Mouse (Mus musculus) adrenal gland, postnatal 10 days (tissue): ENCODE measurements around the gene Pafah2. TPM values are rescaled to one million over a fixed set of nuclear protein-coding genes. Genes with fewer than 3 reads are reported as not detected.

Source experiments
- DNase-seq: peaks from one replicate; pipeline ENCODE4 v3.0.0; 2021; ENCODE audit warnings: mixed read lengths
- total RNA-seq, 2 experiments: library from RNA; stranded (reverse); gene quantifications; 2 replicates each; pipeline ENCODE4 v1.2.3; 2021

Gene Pafah2
- total RNA-seq, 2 experiments from 2014 or later, result 20.8 to 22.1 TPM

- no peak for DNase-seq
Observed at GRCm38 (mm10) chr4:134421971-134422370, 25.9 kb downstream of the Pafah2 start.

DNA sequence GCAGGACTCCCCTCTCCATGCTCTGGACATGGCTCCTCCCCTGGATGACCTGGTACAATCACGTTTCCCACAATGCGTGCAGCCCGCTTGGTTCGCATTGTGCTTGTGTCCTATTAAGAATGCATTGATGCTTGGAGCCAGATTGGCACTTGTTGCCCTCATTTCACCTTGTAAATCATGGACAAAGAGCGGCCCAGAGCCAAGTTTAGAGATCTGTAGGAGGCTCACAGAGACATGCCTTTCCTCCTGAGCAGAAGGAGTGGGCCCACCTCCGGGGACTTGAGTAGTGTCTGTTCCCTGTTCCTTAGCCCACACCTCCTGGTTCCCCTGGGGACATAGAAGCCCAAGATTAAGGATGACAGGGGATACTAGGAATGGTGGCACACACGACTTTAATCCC is 27.8 kb downstream of the Pafah2 start:
- no peak for DNase-seq

- DNase-seq, result no peak
Observed at GRCm38 (mm10) chr4:134425088-134425487, 29.0 kb downstream of the Pafah2 start.

DNA sequence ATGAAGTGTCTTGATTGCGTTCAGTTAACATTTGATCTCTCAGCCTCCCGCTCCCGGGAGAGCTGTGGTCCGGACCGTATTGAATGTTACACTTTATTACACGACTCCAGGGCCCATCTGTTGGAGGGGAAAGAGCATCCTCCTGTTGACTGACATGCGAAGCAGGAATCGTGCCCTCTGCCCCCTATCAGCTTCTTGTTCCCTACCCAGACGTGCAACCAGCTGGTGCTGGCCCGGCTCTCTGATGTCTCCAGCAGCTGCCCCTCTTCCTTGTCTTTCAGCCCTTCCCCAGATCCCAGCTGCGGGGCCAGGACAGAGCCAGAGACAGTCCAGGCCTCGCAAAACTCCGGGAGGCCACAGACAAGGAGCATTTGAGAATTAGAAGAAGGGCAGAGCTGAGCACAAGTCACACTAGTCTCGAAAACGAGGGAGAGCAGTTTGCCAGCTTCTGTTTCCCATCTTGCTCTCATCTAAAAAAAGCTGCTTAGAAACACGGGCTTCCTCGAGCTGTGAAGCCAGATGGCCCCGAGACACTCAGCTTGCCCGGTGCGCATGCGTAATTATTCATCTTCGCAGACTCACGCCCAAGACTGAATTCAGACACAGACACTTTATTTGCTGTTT is 34.4 kb downstream of the Pafah2 start:
- DNase-seq, result no peak

- no peak for DNase-seq
Observed at GRCm38 (mm10) chr4:134432686-134433360, 36.7 kb downstream of the Pafah2 start.

DNA sequence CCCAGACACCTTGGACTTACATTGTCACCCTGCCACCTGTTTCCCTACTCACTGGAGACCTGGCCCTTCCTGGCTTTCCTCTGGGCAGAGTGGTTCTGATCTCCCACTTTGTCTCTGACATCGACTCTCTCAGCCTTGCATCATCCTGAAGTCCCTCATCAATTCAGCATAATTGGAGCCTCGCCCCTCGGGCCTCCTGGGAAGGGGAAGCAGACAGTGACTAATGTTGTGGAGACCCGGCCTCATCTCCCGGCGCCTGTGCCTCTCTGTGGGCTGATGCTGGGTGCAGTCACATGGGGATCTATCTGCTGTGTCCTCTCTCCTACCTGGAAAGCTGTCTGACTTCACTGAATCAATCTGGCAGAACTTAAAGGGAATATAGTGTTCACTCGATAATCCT is 40.1 kb downstream of the Pafah2 start:
- DNase-seq, result no peak

DNA sequence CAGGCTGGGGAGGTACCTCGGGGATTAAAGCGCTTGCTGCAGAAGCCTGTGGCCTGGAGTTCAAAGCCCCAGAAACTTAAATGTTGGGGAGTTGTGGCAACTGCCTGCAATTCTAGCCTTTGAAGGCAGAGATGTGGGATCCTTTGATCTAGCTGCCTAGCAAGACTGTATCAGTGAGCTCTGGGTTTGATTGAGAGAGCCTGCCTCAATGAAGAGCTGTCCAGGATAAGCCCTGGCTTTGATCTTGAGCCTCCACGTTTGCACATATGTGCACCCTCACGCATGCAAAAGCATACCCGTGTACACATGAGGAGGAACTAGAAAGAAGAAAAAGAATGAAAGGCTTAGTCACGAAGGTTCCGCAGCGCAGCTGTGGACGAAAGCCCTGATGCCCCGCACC is 40.5 kb downstream of the Pafah2 start:
- no peak for DNase-seq

DNA sequence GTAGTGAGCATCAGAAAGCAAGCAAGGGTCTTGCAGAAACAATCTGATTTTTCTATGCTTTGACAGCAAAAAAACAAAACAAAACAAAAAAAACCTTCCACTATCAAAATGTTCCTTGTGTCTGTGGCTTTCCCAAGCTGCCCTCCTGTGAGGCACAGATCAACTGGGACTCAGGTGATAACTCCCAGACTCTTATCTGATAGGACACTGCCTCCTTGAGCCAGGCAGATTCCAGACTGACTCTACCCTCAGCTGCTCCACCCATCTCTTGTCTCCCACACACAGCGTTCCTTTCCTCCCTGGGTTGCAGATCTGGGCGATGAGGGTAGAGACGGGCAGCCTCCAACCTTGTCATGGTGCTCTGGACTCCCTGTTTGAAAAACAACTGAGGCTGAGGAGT is 43.0 kb downstream of the Pafah2 start:
- DNase-seq, result no peak

DNA sequence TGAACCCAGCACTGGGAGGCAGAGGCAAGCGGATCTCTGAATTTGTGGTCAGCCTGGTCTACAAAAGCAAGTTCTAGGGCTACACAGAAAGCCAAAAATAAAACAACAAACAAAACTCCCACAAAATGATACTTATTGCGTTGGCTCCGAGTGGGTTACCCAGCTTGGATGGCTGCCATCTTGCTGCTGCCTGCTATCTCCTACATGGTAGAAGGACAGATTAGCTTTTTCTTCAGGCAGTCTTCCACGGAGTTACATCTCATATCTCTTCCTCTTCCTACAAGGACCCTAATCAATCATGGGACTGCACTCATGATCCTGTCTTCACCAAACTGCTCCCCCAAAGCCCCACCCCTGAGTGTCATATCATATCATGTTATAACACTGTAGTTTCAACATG is 43.8 kb downstream of the Pafah2 start:
- DNase-seq, result no peak

DNA sequence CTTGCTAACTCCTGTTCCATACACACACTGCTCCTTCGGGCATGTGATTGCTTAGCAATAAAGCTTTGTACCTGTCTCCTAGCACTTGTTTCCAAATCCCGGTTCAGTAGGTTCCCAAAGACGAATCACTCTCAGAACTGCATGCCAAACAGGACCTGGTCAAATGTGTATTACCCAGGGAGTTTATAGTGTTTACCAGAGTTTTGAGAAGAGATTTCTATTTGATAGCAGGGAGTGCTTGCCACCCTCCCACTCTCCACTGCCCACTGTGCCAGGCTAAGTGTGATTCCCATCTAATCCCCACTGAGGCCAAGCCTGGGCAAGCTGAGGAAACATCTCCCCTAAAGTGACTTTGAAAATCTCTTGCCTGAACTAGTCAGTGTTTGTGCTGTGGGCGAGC is 46.1 kb downstream of the Pafah2 start:
- no peak for DNase-seq

DNA sequence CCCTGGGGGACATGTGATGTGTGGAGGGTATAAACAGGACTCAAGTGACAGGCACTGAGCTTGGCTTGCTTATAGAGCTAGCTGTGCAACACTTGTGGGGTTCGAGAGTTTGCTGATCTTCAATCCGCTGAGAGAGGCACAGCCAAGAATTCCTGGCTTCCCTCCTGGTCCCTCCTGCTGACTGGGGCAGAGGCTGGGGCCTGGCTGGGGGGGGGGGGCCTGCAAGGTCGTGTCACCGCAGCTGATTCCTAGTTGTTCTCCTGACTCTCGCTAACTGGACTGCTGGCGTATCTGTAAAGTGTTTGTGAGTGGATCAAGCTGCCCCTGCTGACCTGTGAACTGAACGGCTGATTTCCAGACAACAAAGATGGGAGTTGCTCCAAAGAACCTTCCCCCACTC is 47.5 kb downstream of the Pafah2 start:
- DNase-seq, result no peak

DNA sequence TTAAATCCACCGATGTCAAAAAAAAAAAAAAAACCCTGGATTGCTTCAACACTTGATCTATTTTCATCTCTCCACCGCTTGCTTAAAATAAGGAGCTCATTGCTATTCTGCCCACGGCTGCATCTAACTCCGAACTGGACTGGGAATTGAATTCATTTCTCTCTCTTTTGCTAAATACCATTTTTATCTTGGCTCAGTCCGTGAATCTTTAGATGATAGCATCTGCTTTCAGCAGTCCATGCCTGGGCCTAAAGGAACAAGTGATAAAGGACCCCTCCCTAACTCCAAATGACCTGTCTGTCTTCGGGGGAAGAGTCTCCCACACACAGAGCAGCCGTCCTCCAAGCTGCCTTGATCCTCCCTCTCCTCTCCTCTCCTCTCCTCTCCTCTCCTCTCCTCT is 48.8 kb downstream of the Pafah2 start:
- no peak for DNase-seq

GRCm38 (mm10) chr4:134445489-134445888 is 49.4 kb downstream of the Pafah2 start:
- DNase-seq, result no peak

DNA sequence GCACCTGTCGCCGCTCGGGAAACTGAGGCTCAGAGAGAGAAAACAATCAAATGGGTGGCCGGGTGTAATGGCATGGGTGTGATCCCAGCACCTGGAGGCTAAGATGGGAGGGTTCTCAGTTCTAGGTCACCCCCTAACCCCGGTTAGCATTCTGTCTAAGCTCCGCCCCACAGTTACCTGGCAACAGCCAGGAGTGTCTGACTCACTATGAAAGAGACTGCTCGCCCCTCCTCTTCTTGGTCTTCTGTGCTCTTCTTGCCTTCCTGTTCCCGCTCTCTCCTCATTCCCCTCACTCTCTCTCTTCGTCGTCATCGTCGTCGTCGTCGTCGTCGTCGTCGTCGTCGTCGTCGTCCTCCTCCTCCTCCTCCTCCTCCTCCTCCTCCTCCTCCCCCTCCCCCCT is 51.8 kb downstream of the Pafah2 start:
- no peak for DNase-seq

DNA sequence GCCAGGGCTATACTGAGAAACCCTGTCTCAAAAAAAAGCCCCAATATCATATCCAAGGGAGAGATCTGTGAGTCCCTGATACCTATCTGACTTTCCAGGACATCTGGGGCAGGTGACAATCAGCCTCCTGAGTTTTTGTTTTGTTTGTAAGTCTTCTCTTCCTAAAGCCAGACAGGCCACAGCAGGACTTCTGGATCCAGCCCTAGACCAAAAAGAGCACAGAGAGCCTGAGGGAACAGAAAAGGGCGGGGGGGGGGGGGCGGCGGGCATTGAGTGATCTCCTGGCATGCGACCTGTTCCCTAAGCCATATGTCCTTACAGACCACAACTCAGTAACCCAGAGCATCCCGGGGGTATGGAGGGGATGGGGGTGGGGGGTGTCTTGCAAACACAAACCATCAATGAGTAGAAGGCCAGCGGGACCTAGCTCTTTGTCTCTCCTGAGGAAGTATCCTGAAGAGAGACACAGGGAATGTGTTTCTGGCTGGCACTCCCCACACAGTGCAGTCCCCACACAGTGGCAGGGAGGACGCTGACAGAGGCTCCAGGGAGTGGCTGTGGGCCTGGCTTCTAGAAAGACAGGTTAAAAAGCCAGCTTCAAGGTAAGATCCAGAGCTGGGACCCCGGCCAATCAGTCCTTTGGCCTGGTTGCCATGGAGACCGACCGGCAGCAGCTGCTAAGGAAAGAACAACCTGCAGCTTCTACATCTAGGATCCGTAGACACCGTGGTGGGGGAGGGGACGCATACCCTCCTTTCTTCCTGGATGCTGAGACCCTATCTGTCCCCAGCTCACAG is 53.7 kb downstream of the Pafah2 start:
- DNase-seq, result peak; percentile 16

DNA sequence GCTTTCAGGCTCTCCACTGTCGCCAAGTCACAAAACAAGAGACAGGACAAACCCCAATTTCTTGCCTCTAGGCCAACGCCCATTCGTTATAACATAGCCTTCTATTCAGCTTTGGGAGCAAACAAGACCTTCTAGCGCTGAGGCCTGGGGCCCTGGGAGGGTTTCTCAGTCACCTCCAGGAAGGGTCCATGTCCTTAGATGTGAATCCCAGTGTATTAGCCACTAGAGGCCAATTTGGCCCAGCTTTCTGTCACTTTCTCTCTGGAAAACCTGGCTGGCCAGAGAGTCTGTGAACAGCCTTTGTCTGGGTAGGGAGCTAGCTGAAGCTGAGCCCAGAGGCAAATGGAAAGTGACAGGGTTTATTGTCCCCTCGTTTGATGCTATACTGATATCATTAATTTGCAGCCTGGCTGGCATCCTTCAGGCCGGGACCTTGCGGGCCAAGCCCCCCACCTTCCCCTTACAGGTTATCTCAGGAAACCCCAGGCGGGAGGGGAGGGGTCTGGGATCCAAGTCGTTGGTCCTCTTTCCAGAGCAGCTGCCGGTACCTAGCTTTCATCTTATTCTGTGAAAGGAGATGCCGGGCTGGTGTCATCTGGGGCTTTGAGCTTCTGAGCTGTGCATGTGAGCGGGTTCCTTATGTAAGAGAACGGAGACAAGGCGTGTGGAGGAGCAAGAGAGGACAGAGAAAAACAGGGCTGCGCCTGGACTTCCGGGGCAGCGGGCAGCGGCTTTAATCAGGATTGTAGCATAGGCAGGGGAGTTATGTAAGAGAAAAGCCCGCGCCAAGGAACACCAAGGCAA is 54.5 kb downstream of the Pafah2 start:
- DNase-seq, result peak; percentile 28

DNA sequence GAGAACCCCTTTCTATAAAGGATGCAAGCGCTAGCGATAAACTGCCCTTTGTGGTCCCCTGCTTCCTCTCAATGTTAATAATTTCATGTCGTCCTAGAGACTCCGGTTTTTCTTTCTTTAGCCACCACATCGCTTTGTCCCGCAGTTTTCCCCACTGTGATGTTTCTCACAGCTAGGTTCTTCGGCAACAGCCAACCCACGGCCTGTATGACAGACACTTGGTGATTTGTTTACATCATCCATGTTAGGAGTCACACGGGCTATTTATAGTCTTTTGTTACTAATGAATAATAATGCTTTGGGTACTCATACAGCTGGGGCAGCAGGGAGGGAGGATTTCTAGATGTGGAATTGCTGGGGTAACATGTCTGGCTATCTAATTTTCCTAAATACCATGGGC is 55.4 kb downstream of the Pafah2 start:
- no peak for DNase-seq

GRCm38 (mm10) chr4:134453619-134454400 is 57.7 kb downstream of the Pafah2 start:
- DNase-seq, result peak; percentile 36

DNA sequence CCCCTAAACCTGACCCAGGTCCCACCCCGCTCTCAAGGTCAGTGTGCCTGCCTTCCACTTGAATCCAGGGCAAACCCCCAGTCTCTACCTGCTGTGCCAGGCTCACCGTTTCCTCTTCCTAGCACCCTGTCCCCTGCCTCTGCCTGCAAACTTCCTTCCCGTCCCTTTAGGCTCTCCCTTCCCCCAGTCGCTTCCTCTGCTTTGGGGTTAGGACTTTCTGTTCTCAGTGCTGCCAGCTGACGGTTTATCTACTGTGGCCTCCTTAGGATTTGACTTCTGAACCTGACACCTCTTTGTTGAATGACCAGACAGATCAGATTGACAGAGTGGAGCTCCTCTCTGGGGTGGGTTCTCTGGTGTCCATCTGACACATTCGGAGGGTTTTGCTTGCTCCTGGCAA is 59.2 kb downstream of the Pafah2 start:
- no peak for DNase-seq

GRCm38 (mm10) chr4:134457130-134457825 is 61.2 kb downstream of the Pafah2 start:
- no peak for DNase-seq

DNA sequence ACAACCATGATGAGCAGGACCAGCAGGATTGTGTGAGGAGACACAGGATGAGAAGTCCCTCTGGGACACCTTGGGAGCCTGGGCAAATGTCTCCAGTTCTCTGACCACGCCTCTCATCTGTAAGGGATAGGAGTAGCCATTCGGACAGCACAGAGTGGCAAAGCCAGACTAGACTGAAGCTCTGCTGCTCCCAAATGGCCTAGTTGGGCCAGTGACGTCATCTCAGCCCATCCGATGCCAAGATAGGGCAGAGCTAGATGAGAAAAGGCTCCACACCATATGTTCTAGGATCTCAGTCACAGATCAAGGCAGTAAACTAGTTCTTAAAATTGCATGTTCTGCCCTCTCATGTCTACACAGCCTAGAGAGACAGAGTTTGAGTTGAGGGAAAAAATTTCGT is 62.7 kb downstream of the Pafah2 start:
- DNase-seq, result no peak
